Comparison of ENCODE assay signal across 8 mouse cellular contexts in the genomic region with DNA sequence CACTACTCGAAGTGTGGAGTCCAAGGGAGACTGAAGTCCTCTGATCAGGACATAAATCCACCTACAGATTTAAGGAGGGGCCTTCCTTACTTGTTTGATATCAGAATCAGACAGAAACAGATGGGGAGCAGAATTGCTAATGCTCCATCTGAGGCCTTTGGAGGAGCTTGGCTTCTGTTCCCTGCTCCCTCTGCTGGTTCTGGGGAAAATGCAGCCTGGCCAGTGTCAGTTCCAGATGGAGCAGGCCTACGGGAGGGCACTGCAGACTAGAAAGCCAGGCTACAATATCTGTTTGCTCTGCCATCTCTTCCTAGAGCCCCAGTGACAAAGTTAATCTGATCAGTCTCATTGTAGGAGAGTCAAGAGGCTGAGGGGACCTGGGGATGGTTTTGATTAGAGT. TPM values are rescaled to one million over a fixed set of nuclear protein-coding genes. Genes with fewer than 3 reads are reported as not detected.
DNase-seq lines count a peak whose midpoint lies in the region; ATAC-seq and TF ChIP-seq lines count a peak whose summit lies in the region.

No protein-coding gene starts in this region.

- intact Hi-C loops in left cerebral cortex, postnatal 36 days (cut with DNase I), result loop anchor here (5.0 to 10.0 kb wide), 2 partner anchors 212 to 949 kb away; a partner anchor contains a TSS

- H3K4me1 ChIP-seq in lung, adult 2 months (ENCODE audit: control insufficient read depth, insufficient read depth, low read length), result no peaks in the 10 kb centered on the region
- H3K4me1 ChIP-seq in thymus, adult 2 months (replicated peaks; ENCODE audit: control insufficient read depth, insufficient read depth, low read length), result no peaks in the 10 kb centered on the region

- TF ChIP-seq CTCF in lung, adult 2 months (IDR thresholded peaks at IDR 0.05; ENCODE audit: insufficient read depth, low read length), result no peak
- TF ChIP-seq CTCF in thymus, adult 2 months (IDR thresholded peaks at IDR 0.05; ENCODE audit: borderline replicate concordance, control insufficient read depth, extremely low read depth, insufficient read depth, low read length, poor library complexity), result no peak

- no peak for TF ChIP-seq POLR2A in lung, adult 2 months (IDR thresholded peaks at IDR 0.05; ENCODE audit: borderline replicate concordance, extremely low read depth, low read depth, low read length)
- TF ChIP-seq POLR2A in thymus, adult 2 months (IDR thresholded peaks at IDR 0.05; ENCODE audit: control insufficient read depth, extremely low read depth, insufficient read depth, low read length, poor library complexity), result no peak

- no peak for ATAC-seq in granulocyte monocyte progenitor cell, adult 5-6 weeks (replicated peaks; ENCODE audit: poor library complexity, severe bottlenecking)

- no peaks in the 10 kb centered on the region for H3K36me3 ChIP-seq in thymus, adult 2 months (ENCODE audit: control insufficient read depth, insufficient read depth, low read length)

- H3K4me3 ChIP-seq in lung, adult 2 months (replicated peaks; ENCODE audit: extremely low read depth, low read depth, low read length), result no peak overlapping the region
- H3K4me3 ChIP-seq in thymus, adult 2 months (ENCODE audit: control insufficient read depth, insufficient read depth, low read length), result no peak overlapping the region

- WGBS in lung, adult 2 months, result 47% methylated on average over 2 of the region's 2 CpGs
- WGBS in thymus, adult 2 months, result 68% methylated on average over 2 of the region's 2 CpGs

- peak; percentile 48 for DNase-seq in lung, postnatal 10 days
- DNase-seq in lung, adult 2 months, result no peak
- DNase-seq in cerebellum, adult 8-10 months, result peak; percentile 84
- peak; percentile 61 to 77 for DNase-seq in frontal cortex, postnatal 36 days (ENCODE audit: low spot score in 2 of 2)
- DNase-seq in left cerebral cortex, postnatal 36 days (ENCODE audit: low spot score in 2 of 2), result peak; percentile 46 to 56
- peak; percentile 69 for DNase-seq in retina, embryonic 14.5 days (ENCODE audit: low spot score)
- DNase-seq in thymus, adult 2 months, result no peak

- H3K27me3 ChIP-seq in thymus, adult 2 months (ENCODE audit: control insufficient read depth, insufficient read depth, low read length), result no peaks in the 10 kb centered on the region

- no peak overlapping the region for H3K27ac ChIP-seq in thymus, adult 2 months (ENCODE audit: control insufficient read depth, insufficient read depth, low read length)

RNA-seq across cellular contexts. Expression of a gene that starts 43.0 kb away (rescaled TPM):
- polyA plus RNA-seq in lung, adult 2 months (2012; rRNA removed), result 4.7 and 6.3 TPM in 2 replicates
- total RNA-seq in left cerebral cortex, postnatal 36 days (2021), result 1 to 10 TPM; 2.1 to 2.7 TPM
- polyA plus RNA-seq in thymus, adult 2 months (2012; rRNA removed), result 10.9 and 12.9 TPM in 2 replicates
- 18.2 and 23.5 TPM in 2 replicates for total RNA-seq in granulocyte monocyte progenitor cell, adult 5-6 weeks (2014; fragmentation: Nextera tagmentation)
- 18.3 and 25.1 TPM in 2 replicates for total RNA-seq in granulocyte monocyte progenitor cell, adult 5-6 weeks (2017)

Comparison
In these comparisons a context has a peak if more than half of its experiments do, and no peak if none do; other contexts are left out.
1. DNase-seq: peak in lung, postnatal 10 days (single experiment), cerebellum, adult 8-10 months (single experiment), frontal cortex, postnatal 36 days (2 of 2), left cerebral cortex, postnatal 36 days (2 of 2) and retina, embryonic 14.5 days (single experiment); none in lung, adult 2 months (single experiment) and thymus, adult 2 months (single experiment).
2. RNA of a gene that starts 43.0 kb away (total RNA-seq): 18.2 to 25.1 TPM in granulocyte monocyte progenitor cell, adult 5-6 weeks; 2.1 to 2.7 TPM in left cerebral cortex, postnatal 36 days; every median in the first group is over 4 times any median in the second.